Mouse (Mus musculus) ES-E14 (cell line): Measurements from ENCODE around the gene Gm10134. TPM values are rescaled to one million over a fixed set of nuclear protein-coding genes. Genes with fewer than 3 reads are reported as not detected.

Experiments
- DNase-seq: peaks from one replicate; pipeline ENCODE4 v3.0.0-alpha.2; 2013; ENCODE audit warnings: low read depth, low spot score
- H3K27ac ChIP-seq: 2 replicates; pipeline ENCODE4 v1.5.1; 2012; ENCODE audit warnings: low read depth, mild to moderate bottlenecking, low read length, moderate library complexity, mixed read lengths; ENCODE audit not compliant: poor library complexity, insufficient read depth, severe bottlenecking
- H3K36me3 ChIP-seq: 2 replicates; pipeline ENCODE4 v1.6.1; 2012; ENCODE audit warnings: mild to moderate bottlenecking, low read length, moderate library complexity, mixed read lengths; ENCODE audit not compliant: control insufficient read depth, poor library complexity, insufficient read depth, severe bottlenecking
- H3K4me1 ChIP-seq, 2 experiments: fragments of 150-350 bp in 1 of 2; sonication (generic) in 1 of 2; 2 replicates each; pipeline ENCODE4 v1.6.1; 2012; ENCODE audit warnings: low read length in 2 of 2, mild to moderate bottlenecking in 1 of 2, mixed read lengths in 1 of 2; ENCODE audit not compliant: control insufficient read depth in 2 of 2, insufficient read depth in 2 of 2, poor library complexity in 1 of 2
- H3K4me3 ChIP-seq, 2 experiments: fragments of 150-350 bp in 1 of 2; sonication (generic) in 1 of 2; 2 replicates each; pipeline ENCODE4 v1.5.1; 2012; ENCODE audit warnings: low read length in 2 of 2, low read depth in 1 of 2, mild to moderate bottlenecking in 1 of 2, mixed read lengths in 1 of 2; ENCODE audit not compliant: insufficient read depth in 1 of 2, poor library complexity in 1 of 2, severe bottlenecking in 1 of 2
- H3K9ac ChIP-seq: 2 replicates; pipeline ENCODE4 v1.6.1; 2012; ENCODE audit warnings: low read depth, mild to moderate bottlenecking, low read length, mixed read lengths; ENCODE audit not compliant: poor library complexity, insufficient read depth, severe bottlenecking
- H3K9me3 ChIP-seq: fragments of 150-350 bp; sonication (generic); 2 replicates; pipeline ENCODE4 v1.6.1; 2012; ENCODE audit warnings: low read depth, mild to moderate bottlenecking, low read length; ENCODE audit not compliant: control insufficient read depth, insufficient read depth
- CHD2 ChIP-seq: IDR thresholded peaks from 2 replicates; pipeline ENCODE4 v1.6.1; 2014; ENCODE audit warnings: mild to moderate bottlenecking, low read depth, low read length, inconsistent platforms
- HCFC1 ChIP-seq: IDR thresholded peaks from 2 replicates; pipeline ENCODE4 v1.6.1; 2012; ENCODE audit warnings: low read length, inconsistent platforms, borderline replicate concordance; ENCODE audit not compliant: insufficient read depth
- MAFK ChIP-seq: IDR thresholded peaks from 2 replicates; pipeline ENCODE4 v1.6.1; 2014; ENCODE audit warnings: mild to moderate bottlenecking, low read depth, low read length, inconsistent platforms; ENCODE audit not compliant: insufficient read depth
- ZC3H11A ChIP-seq: IDR thresholded peaks from 2 replicates; pipeline ENCODE4 v1.6.1; 2012; ENCODE audit warnings: low read depth, mild to moderate bottlenecking, inconsistent platforms, low read length, borderline replicate concordance
- ZNF384 ChIP-seq: IDR thresholded peaks from 2 replicates; pipeline ENCODE4 v1.6.1; 2012; ENCODE audit warnings: low read depth, low read length, inconsistent platforms
- in situ Hi-C, 2 experiments: fragments of 600-800 bp; cut with MboI; formaldehyde crosslinking; loops; one replicate each; pipeline ENCODE4 v1.15.1; 2025; ENCODE audit warnings: low sequenced_read_pairs in 2 of 2, inconsistent platforms in 1 of 2; ENCODE audit not compliant: unreplicated experiment in 2 of 2
- total RNA-seq: library from RNA; depleted of rRNA; stranded (reverse); fragments of 300-350 nt; gene quantifications from 2 replicates; pipeline ENCODE4 v1.2.3, GENCODE M21; 2012

The Gm10134 gene
- total RNA-seq, 1 experiment: 0.80 TPM

- H3K27ac ChIP-seq: no peak overlapping the region
- no peak overlapping the region for H3K9ac ChIP-seq
- in situ Hi-C loops: no loop called here
- TF ChIP-seq ZNF384: no peak
- TF ChIP-seq MAFK: no peak
- no peak for TF ChIP-seq HCFC1
- TF ChIP-seq CHD2: no peak
- no peak for TF ChIP-seq ZC3H11A
- H3K4me1 ChIP-seq: peaks cover 0 to 7% of the 10 kb centered on the region in 2 experiments; a peak in 1 of 4 replicates
- DNase-seq: no peak
- H3K4me3 ChIP-seq: no peak overlapping the region
- H3K36me3 ChIP-seq: peaks cover 11% of the 10 kb centered on the region; the same call in 1 of the 2 replicates
- no peaks in the 10 kb centered on the region for H3K9me3 ChIP-seq
Observed at GRCm38 (mm10) chr2:28540587-28541227, 34.8 kb downstream of the Gm10134 start.

GRCm38 (mm10) chr2:28543894-28544293 lies 38.0 kb downstream of the Gm10134 start:
- DNase-seq: no peak
- in situ Hi-C loops: no loop called here
- TF ChIP-seq ZC3H11A: no peak
- TF ChIP-seq ZNF384: no peak
- TF ChIP-seq MAFK: no peak
- no peak for TF ChIP-seq CHD2
- TF ChIP-seq HCFC1: no peak
- H3K9ac ChIP-seq: no peak overlapping the region
- H3K4me1 ChIP-seq: 0 out of 4 replicates have a peak, but pooled peaks cover 0 to 4% of the 10 kb centered on the region in 2 experiments
- H3K9me3 ChIP-seq: no peaks in the 10 kb centered on the region
- no peak overlapping the region for H3K27ac ChIP-seq
- H3K4me3 ChIP-seq: no peak overlapping the region
- H3K36me3 ChIP-seq: peaks cover 27% of the 10 kb centered on the region

- TF ChIP-seq MAFK: no peak
- no peak for TF ChIP-seq ZNF384
- TF ChIP-seq ZC3H11A: no peak
- no peak for TF ChIP-seq CHD2
- TF ChIP-seq HCFC1: no peak
- no peak overlapping the region for H3K4me3 ChIP-seq
- H3K36me3 ChIP-seq: peaks cover 44% of the 10 kb centered on the region
- no peak overlapping the region for H3K9ac ChIP-seq
- H3K9me3 ChIP-seq: no peaks in the 10 kb centered on the region
- no peak for DNase-seq
- H3K4me1 ChIP-seq: 0 out of 4 replicates have a peak, but pooled peaks cover 0 to 2% of the 10 kb centered on the region in 2 experiments
- H3K27ac ChIP-seq: no peak overlapping the region
- in situ Hi-C loops: no loop called here
Observed at GRCm38 (mm10) chr2:28545976-28546375, 40.1 kb downstream of the Gm10134 start.

GRCm38 (mm10) chr2:28546560-28546959 lies 40.7 kb downstream of the Gm10134 start:
- TF ChIP-seq MAFK (no peak), ZC3H11A (no peak), ZNF384 (no peak), HCFC1 (no peak), CHD2 (no peak)

More at GRCm38 (mm10) chr2:28546560-28546959, 40.7 kb downstream of the Gm10134 start:
- Histone ChIP-seq H3K4me1 (0 out of 4 replicates have a peak, but pooled peaks cover 0 to 2% of the 10 kb centered on the region in 2 experiments), H3K36me3 (peaks cover 44% of the 10 kb centered on the region), H3K27ac (no peak overlapping the region), H3K9me3 (no peaks in the 10 kb centered on the region), H3K4me3 (no peak overlapping the region), H3K9ac (no peak overlapping the region)
- in situ Hi-C loops: no loop called here
- no peak for DNase-seq
